In the genomic region with DNA sequence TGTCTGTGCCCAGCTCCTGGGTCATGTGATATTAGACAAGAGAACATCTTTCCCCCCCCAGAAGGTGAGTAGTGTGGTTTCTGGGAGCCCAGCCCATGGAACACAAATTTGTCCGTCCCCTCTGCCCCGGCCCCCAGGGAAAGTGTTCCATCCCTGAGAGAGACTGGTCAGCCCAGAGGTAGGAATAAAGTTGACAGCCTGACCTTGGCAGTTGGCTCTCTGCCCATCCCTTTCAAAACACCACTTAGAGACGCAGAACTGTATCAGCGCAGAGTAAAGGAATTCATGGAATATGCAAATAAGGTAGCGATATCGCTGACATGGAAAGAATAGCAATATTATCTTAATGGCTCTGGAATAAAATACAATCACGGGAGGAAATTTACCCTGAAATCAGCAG, we compare ENCODE assay signal across 16 mouse cellular contexts.
DNase-seq lines count a peak whose midpoint lies in the region; ATAC-seq and TF ChIP-seq lines count a peak whose summit lies in the region.
"Had no signal": no experiment of that assay in that cellular context is flagged by ENCODE, and none has a peak within 500 bp of the region (broad histone marks: within the 10 kb centered on the region; RNA-seq: fewer than 3 reads in every experiment).

No protein-coding gene starts in this region.

- no peaks in the 10 kb centered on the region for H3K27me3 ChIP-seq in heart, embryonic 13.5 days (replicated peaks)
- no peaks in the 10 kb centered on the region for H3K27me3 ChIP-seq in neural tube, embryonic 13.5 days
- no peaks in the 10 kb centered on the region for H3K27me3 ChIP-seq in stomach, postnatal 0 days (ENCODE audit: control insufficient read depth, insufficient read depth, low read length)
- H3K27me3 ChIP-seq: limb, embryonic 13.5 days; midbrain, embryonic 15.5 days had no signal

- WGBS in heart, embryonic 13.5 days, result 37% methylated on average over 7 of the region's 7 CpGs
- WGBS in neural tube, embryonic 13.5 days, result 68% methylated on average over 7 of the region's 7 CpGs
- 68% methylated on average over 7 of the region's 7 CpGs for WGBS in stomach, postnatal 0 days

- peak overlapping the region; percentile 26; the same call in 1 of the 2 replicates for H3K27ac ChIP-seq in heart, embryonic 13.5 days (replicated peaks)
- H3K27ac ChIP-seq in neural tube, embryonic 13.5 days (replicated peaks), result no peak overlapping the region
- H3K27ac ChIP-seq in stomach, postnatal 0 days (replicated peaks), result no peak overlapping the region
- H3K27ac ChIP-seq: limb, embryonic 13.5 days; liver, embryonic 14.5 days; midbrain, embryonic 15.5 days had no signal

- no peaks in the 10 kb centered on the region for H3K9me3 ChIP-seq in heart, embryonic 13.5 days
- no peaks in the 10 kb centered on the region for H3K9me3 ChIP-seq in neural tube, embryonic 13.5 days
- H3K9me3 ChIP-seq in stomach, postnatal 0 days (ENCODE audit: control insufficient read depth, low read length), result no peaks in the 10 kb centered on the region
- H3K9me3 ChIP-seq: limb, embryonic 13.5 days; midbrain, embryonic 15.5 days had no signal

- peak overlapping the region; percentile 23 for H3K4me2 ChIP-seq in heart, embryonic 13.5 days
- no peak overlapping the region for H3K4me2 ChIP-seq in neural tube, embryonic 13.5 days
- no peak overlapping the region for H3K4me2 ChIP-seq in stomach, postnatal 0 days (replicated peaks; ENCODE audit: low read depth)
- H3K4me2 ChIP-seq: limb, embryonic 13.5 days; midbrain, embryonic 15.5 days had no signal

- no peak for ATAC-seq in heart, embryonic 13.5 days (ENCODE audit: extremely low read depth, insufficient number of reproducible peaks, low FRiP score, low TSS enrichment)
- peak; percentile 47; the same call in 1 of the 2 replicates for ATAC-seq in neural tube, embryonic 13.5 days (ENCODE audit: low read depth)
- no peak for ATAC-seq in stomach, postnatal 0 days (ENCODE audit: low FRiP score, low TSS enrichment)
- ATAC-seq: forebrain, embryonic 14.5 days; lung, postnatal 0 days; midbrain, embryonic 15.5 days had no signal

- H3K4me1 ChIP-seq in heart, embryonic 13.5 days, result peaks cover 18% of the 10 kb centered on the region
- H3K4me1 ChIP-seq in neural tube, embryonic 13.5 days (replicated peaks), result no peaks in the 10 kb centered on the region
- no peaks in the 10 kb centered on the region for H3K4me1 ChIP-seq in stomach, postnatal 0 days (replicated peaks; ENCODE audit: control insufficient read depth, insufficient read depth)
- H3K4me1 ChIP-seq: limb, embryonic 13.5 days; midbrain, embryonic 15.5 days had no signal

- no peak for DNase-seq in heart, adult 8-10 months (ENCODE audit: low spot score)
- DNase-seq in neural tube, embryonic 10.5 days (ENCODE audit: extremely low spot score, low spot score), result no peak
- peak; percentile 60 for DNase-seq in adrenal gland, postnatal 14 days
- peak; percentile 21 for DNase-seq in stomach, postnatal 0 days (ENCODE audit: low spot score)
- no peak for DNase-seq in retina, embryonic 14.5 days (ENCODE audit: low spot score)
- DNase-seq: cerebellum, adult 11 months; cerebellum, postnatal 14 days; kidney, adult 8-10 months; thymus, adult 2 months had no signal

- no peak for TF ChIP-seq CTCF in stomach, postnatal 0 days (IDR thresholded peaks at IDR 0.05; ENCODE audit: low read depth)

- H3K9ac ChIP-seq in heart, embryonic 13.5 days, result no peak overlapping the region
- no peak overlapping the region for H3K9ac ChIP-seq in neural tube, embryonic 13.5 days
- H3K9ac ChIP-seq in stomach, postnatal 0 days (ENCODE audit: low read length), result no peak overlapping the region
- H3K9ac ChIP-seq: limb, embryonic 13.5 days; liver, embryonic 14.5 days; midbrain, embryonic 15.5 days had no signal

- no peaks in the 10 kb centered on the region for H3K36me3 ChIP-seq in heart, embryonic 13.5 days
- H3K36me3 ChIP-seq in neural tube, embryonic 13.5 days, result no peaks in the 10 kb centered on the region
- H3K36me3 ChIP-seq in stomach, postnatal 0 days (ENCODE audit: control insufficient read depth, insufficient read depth, low read length), result no peaks in the 10 kb centered on the region
- H3K36me3 ChIP-seq: limb, embryonic 13.5 days; midbrain, embryonic 15.5 days had no signal

- no peak for TF ChIP-seq EP300 in stomach, postnatal 0 days (optimal IDR thresholded peaks at IDR 0.05)

- no peak overlapping the region for H3K4me3 ChIP-seq in heart, embryonic 13.5 days
- no peak overlapping the region for H3K4me3 ChIP-seq in neural tube, embryonic 13.5 days
- no peak overlapping the region for H3K4me3 ChIP-seq in stomach, postnatal 0 days (ENCODE audit: low read depth, low read length)
- H3K4me3 ChIP-seq: limb, embryonic 13.5 days; midbrain, embryonic 15.5 days had no signal

Comparison
In these comparisons a context has a peak if more than half of its experiments do, and no peak if none do; other contexts are left out.
1. DNase-seq: peak in adrenal gland, postnatal 14 days (single experiment) and stomach, postnatal 0 days (single experiment); none in heart, adult 8-10 months (single experiment), neural tube, embryonic 10.5 days (single experiment) and retina, embryonic 14.5 days (single experiment).